Mouse (Mus musculus): ENCODE measurements at regions not wholly inside any gene's neighbourhood (a gene's known extent, or its start where the extent isn't known, plus 50 kb on each side); places are given as distances from the start of the nearest gene placed in this dataset.

GRCm38 (mm10) chr7:129906131-129906530 lies 314.5 kb downstream of the Wdr11 start:
- dilution Hi-C loops (cut with MboI; ENCODE audit: extremely low pct_ligation_motif_present, extremely low pct_unique_long_range_greater_than_20kb, low sequenced_read_pairs) = no loop called here

GRCm38 (mm10) chr7:129908826-129909225 lies 317.2 kb downstream of the Wdr11 start:
- DNase-seq (ENCODE audit: extremely low read depth) = no peak
- no peak overlapping the region for H3K4me3 ChIP-seq (replicated peaks in 1 of 3; ENCODE audit: low read depth in 2 of 3, low read length in 2 of 3, poor library complexity in 1 of 3)
- in situ Hi-C loops (cut with MboI; ENCODE audit: low pct_ligation_motif_present, low pct_unique_long_range_greater_than_20kb, low sequenced_read_pairs) = no loop called here
- peaks cover 58% of the 10 kb centered on the region for H3K27me3 ChIP-seq (replicated peaks)
- no peak overlapping the region for H3K27ac ChIP-seq (ENCODE audit: insufficient read depth, low read depth)
- no peaks in the 10 kb centered on the region for H3K36me3 ChIP-seq (replicated peaks in 1 of 2; ENCODE audit: control insufficient read depth in 1 of 2, insufficient read depth in 1 of 2, low read length in 1 of 2)
- no peak overlapping the region for H3K9ac ChIP-seq (ENCODE audit: insufficient read depth, low read depth)
- H3K4me2 ChIP-seq (ENCODE audit: insufficient read depth, low read depth, poor library complexity, severe bottlenecking) = no peak overlapping the region
- no peaks in the 10 kb centered on the region for H3K79me2 ChIP-seq (replicated peaks; ENCODE audit: control insufficient read depth, extremely low read depth, insufficient read depth, poor library complexity, severe bottlenecking)
- dilution Hi-C loops (cut with MboI; ENCODE audit: extremely low pct_ligation_motif_present, extremely low pct_unique_long_range_greater_than_20kb, low sequenced_read_pairs) = no loop called here
- H3K4me1 ChIP-seq (ENCODE audit: control insufficient read depth in 1 of 2, insufficient read depth in 2 of 2) = no peaks in the 10 kb centered on the region
- no peak for TF ChIP-seq CHD2 (IDR thresholded peaks at IDR 0.05; ENCODE audit: low read length)
- TF ChIP-seq POLR2A (IDR thresholded peaks at IDR 0.05; ENCODE audit: low read depth, low read length) = no peak
- TF ChIP-seq ETS1 (conservative IDR thresholded peaks at IDR 0.05; ENCODE audit: low read depth, low read length) = no peak
- TF ChIP-seq POLR2AphosphoS2 (IDR thresholded peaks at IDR 0.05; ENCODE audit: low read depth, low read length) = no peak
- no peak for TF ChIP-seq CTCF (conservative IDR thresholded peaks at IDR 0.05 in 1 of 2, IDR thresholded peaks at IDR 0.05 in 1 of 2; ENCODE audit: low read depth in 2 of 2, low read length in 2 of 2)
- no peak for TF ChIP-seq JUN (IDR thresholded peaks at IDR 0.05; ENCODE audit: insufficient read depth, low read depth, low read length)
- no peak for TF ChIP-seq UBTF (IDR thresholded peaks at IDR 0.05; ENCODE audit: low read depth, low read length)
- no peak for TF ChIP-seq EP300 (IDR thresholded peaks at IDR 0.05; ENCODE audit: low read length)
- TF ChIP-seq MXI1 (IDR thresholded peaks at IDR 0.05; ENCODE audit: low read depth, low read length) = no peak
- no peak for TF ChIP-seq USF1 (IDR thresholded peaks at IDR 0.05; ENCODE audit: low read depth, low read length)
- no peak for TF ChIP-seq USF2 (conservative IDR thresholded peaks at IDR 0.05; ENCODE audit: low read depth, low read length)
- no peak for TF ChIP-seq PAX5 (IDR thresholded peaks at IDR 0.05; ENCODE audit: low read length)
- no peak for TF ChIP-seq NRF1 (IDR thresholded peaks at IDR 0.05; ENCODE audit: low read depth, low read length)
- no peak for TF ChIP-seq ZNF384 (IDR thresholded peaks at IDR 0.05; ENCODE audit: low read depth, low read length)
- no peak for TF ChIP-seq SMC3 (IDR thresholded peaks at IDR 0.05; ENCODE audit: low read depth, low read length)
- no peak for TF ChIP-seq ZMIZ1 (IDR thresholded peaks at IDR 0.05; ENCODE audit: low read depth, low read length)
- TF ChIP-seq ZKSCAN1 (IDR thresholded peaks at IDR 0.05; ENCODE audit: borderline replicate concordance, low read depth, low read length) = no peak
- H3K9me3 ChIP-seq (replicated peaks; ENCODE audit: low read length) = no peaks in the 10 kb centered on the region

More at GRCm38 (mm10) chr7:129906131-129906530, 314.5 kb downstream of the Wdr11 start:
- Histone ChIP-seq H3K9ac (ENCODE audit: insufficient read depth, low read depth) (no peak overlapping the region), H3K4me2 (ENCODE audit: insufficient read depth, low read depth, poor library complexity, severe bottlenecking) (no peak overlapping the region), H3K79me2 (replicated peaks; ENCODE audit: control insufficient read depth, extremely low read depth, insufficient read depth, poor library complexity, severe bottlenecking) (no peaks in the 10 kb centered on the region), H3K4me1 (ENCODE audit: control insufficient read depth in 1 of 2, insufficient read depth in 2 of 2) (no peaks in the 10 kb centered on the region), H3K4me3 (replicated peaks in 1 of 3; ENCODE audit: low read depth in 2 of 3, low read length in 2 of 3, poor library complexity in 1 of 3) (no peak overlapping the region), H3K27ac (ENCODE audit: insufficient read depth, low read depth) (no peak overlapping the region), H3K9me3 (replicated peaks; ENCODE audit: low read length) (no peaks in the 10 kb centered on the region), H3K36me3 (replicated peaks in 1 of 2; ENCODE audit: control insufficient read depth in 1 of 2, insufficient read depth in 1 of 2, low read length in 1 of 2) (no peaks in the 10 kb centered on the region), H3K27me3 (replicated peaks) (peaks cover 59% of the 10 kb centered on the region)
- TF ChIP-seq ETS1 (conservative IDR thresholded peaks at IDR 0.05; ENCODE audit: low read depth, low read length) (no peak), GABPA (IDR thresholded peaks at IDR 0.05; ENCODE audit: insufficient replicate concordance, low read depth, low read length) (no peak), MYC (IDR thresholded peaks at IDR 0.05; ENCODE audit: low read depth, low read length) (no peak), IRF4 (IDR thresholded peaks at IDR 0.05; ENCODE audit: low read depth, low read length) (no peak), USF1 (IDR thresholded peaks at IDR 0.05; ENCODE audit: low read depth, low read length) (no peak), MAZ (IDR thresholded peaks at IDR 0.05; ENCODE audit: low read depth, low read length) (no peak), POLR2A (IDR thresholded peaks at IDR 0.05; ENCODE audit: low read depth, low read length) (no peak), PAX5 (IDR thresholded peaks at IDR 0.05; ENCODE audit: low read length) (no peak), ZC3H11A (IDR thresholded peaks at IDR 0.05; ENCODE audit: low read depth, low read length) (no peak), ZNF384 (IDR thresholded peaks at IDR 0.05; ENCODE audit: low read depth, low read length) (no peak), NELFE (IDR thresholded peaks at IDR 0.05; ENCODE audit: low read depth, low read length) (no peak), CHD1 (IDR thresholded peaks at IDR 0.05; ENCODE audit: low read depth, low read length) (no peak), MXI1 (IDR thresholded peaks at IDR 0.05; ENCODE audit: low read depth, low read length) (no peak), SIN3A (IDR thresholded peaks at IDR 0.05; ENCODE audit: low read length) (no peak), RCOR1 (conservative IDR thresholded peaks at IDR 0.05; ENCODE audit: low read depth, low read length) (no peak), UBTF (IDR thresholded peaks at IDR 0.05; ENCODE audit: low read depth, low read length) (no peak)
- DNase-seq (ENCODE audit: extremely low read depth) = no peak
- in situ Hi-C loops (cut with MboI; ENCODE audit: low pct_ligation_motif_present, low pct_unique_long_range_greater_than_20kb, low sequenced_read_pairs) = no loop called here

Data from CH12.LX (cell line).